Mouse (Mus musculus): ENCODE data around the gene Faf2. TPM values are rescaled to one million over a fixed set of nuclear protein-coding genes. Genes with fewer than 3 reads are reported as not detected.

The Faf2 gene
- total and polyA plus RNA-seq, 2 experiments from 2014 or later = 49.3 to 60.5 TPM

DNA sequence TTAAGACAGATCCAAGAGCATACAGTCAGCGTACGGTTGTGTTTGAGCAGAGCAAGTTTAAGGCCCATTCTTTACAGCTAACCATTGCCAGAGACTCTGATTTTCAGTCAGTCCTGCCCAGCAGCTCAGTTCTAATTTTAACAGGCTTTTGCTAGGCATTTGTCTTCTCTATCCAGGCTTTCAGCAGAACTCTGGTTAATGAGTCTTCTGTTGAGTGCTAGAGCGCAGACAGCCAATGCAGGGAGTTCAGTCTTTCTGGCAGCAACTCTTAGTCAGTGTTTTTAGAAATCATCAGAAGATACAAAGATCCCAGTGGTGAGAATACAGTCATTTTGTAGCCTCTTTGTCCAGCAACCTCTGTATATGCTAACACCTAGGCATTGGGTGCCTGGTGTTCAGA lies 28.9 kb downstream of the Faf2 start:
- no peaks in the 10 kb centered on the region for H3K4me1 ChIP-seq (ENCODE audit: insufficient read depth)
- H3K4me3 ChIP-seq (ENCODE audit: low read depth, low read length) = no peak overlapping the region
- H3K9me3 ChIP-seq (ENCODE audit: low read length) = no peaks in the 10 kb centered on the region
- no peak overlapping the region for H3K9ac ChIP-seq
- no peak overlapping the region for H3K27ac ChIP-seq (ENCODE audit: low read depth, low read length)
- DNase-seq = no peak
- H3K27me3 ChIP-seq (ENCODE audit: insufficient read depth, low read length) = no peaks in the 10 kb centered on the region
- ATAC-seq = no peak
- TF ChIP-seq CTCF (IDR thresholded peaks at IDR 0.05; ENCODE audit: low read depth) = no peak
- H3K36me3 ChIP-seq (ENCODE audit: insufficient read depth) = peaks cover 91% of the 10 kb centered on the region
- WGBS = 95% methylated on average over 3 of the region's 3 CpGs
- H3K4me2 ChIP-seq (ENCODE audit: low read depth) = no peak overlapping the region

DNA sequence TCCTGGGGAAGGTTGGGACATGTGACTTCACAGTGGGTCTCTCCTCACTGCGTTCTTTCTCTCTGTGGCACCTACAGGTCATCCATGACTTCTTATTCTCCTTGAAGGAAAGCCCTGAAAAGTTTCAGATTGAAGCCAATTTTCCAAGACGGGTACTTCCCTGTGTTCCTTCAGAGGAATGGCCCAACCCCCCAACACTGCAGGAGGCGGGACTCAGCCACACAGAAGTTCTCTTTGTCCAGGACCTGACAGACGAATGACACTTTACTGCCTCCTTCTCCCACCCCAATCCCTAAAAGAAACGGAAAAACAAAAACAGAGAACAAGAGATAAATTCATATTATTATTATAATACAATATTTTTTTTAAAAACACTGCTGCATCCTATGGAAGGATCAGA lies 39.3 kb downstream of the Faf2 start:
- Histone ChIP-seq H3K4me2 (ENCODE audit: low read depth) (no peak overlapping the region), H3K27ac (ENCODE audit: low read depth, low read length) (no peak overlapping the region), H3K36me3 (ENCODE audit: insufficient read depth) (peaks cover 72% of the 10 kb centered on the region), H3K9ac (no peak overlapping the region), H3K9me3 (ENCODE audit: low read length) (no peaks in the 10 kb centered on the region), H3K4me1 (ENCODE audit: insufficient read depth) (no peaks in the 10 kb centered on the region), H3K27me3 (ENCODE audit: insufficient read depth, low read length) (no peaks in the 10 kb centered on the region), H3K4me3 (ENCODE audit: low read depth, low read length) (no peak overlapping the region)
- TF ChIP-seq CTCF (IDR thresholded peaks at IDR 0.05; ENCODE audit: low read depth) = no peak
- ATAC-seq (no peak), DNase-seq (no peak)
- WGBS = 54% methylated on average over 5 of the region's 5 CpGs

GRCm38 (mm10) chr13:54661358-54661757 lies 39.8 kb downstream of the Faf2 start:
- Histone ChIP-seq H3K27me3 (ENCODE audit: insufficient read depth, low read length) (no peaks in the 10 kb centered on the region), H3K4me2 (ENCODE audit: low read depth) (no peak overlapping the region), H3K4me1 (ENCODE audit: insufficient read depth) (no peaks in the 10 kb centered on the region), H3K36me3 (ENCODE audit: insufficient read depth) (peaks cover 67% of the 10 kb centered on the region), H3K9ac (no peak overlapping the region), H3K9me3 (ENCODE audit: low read length) (no peaks in the 10 kb centered on the region), H3K4me3 (ENCODE audit: low read depth, low read length) (no peak overlapping the region), H3K27ac (ENCODE audit: low read depth, low read length) (no peak overlapping the region)
- 84% methylated on average over 12 of the region's 12 CpGs for WGBS
- no peak for TF ChIP-seq CTCF (IDR thresholded peaks at IDR 0.05; ENCODE audit: low read depth)
- no peak for ATAC-seq
- DNase-seq = no peak

GRCm38 (mm10) chr13:54663999-54664398 lies 42.4 kb downstream of the Faf2 start:
- no peak for ATAC-seq
- 91% methylated on average over 4 of the region's 4 CpGs for WGBS
- H3K27ac ChIP-seq (ENCODE audit: low read depth, low read length) = no peak overlapping the region

DNA sequence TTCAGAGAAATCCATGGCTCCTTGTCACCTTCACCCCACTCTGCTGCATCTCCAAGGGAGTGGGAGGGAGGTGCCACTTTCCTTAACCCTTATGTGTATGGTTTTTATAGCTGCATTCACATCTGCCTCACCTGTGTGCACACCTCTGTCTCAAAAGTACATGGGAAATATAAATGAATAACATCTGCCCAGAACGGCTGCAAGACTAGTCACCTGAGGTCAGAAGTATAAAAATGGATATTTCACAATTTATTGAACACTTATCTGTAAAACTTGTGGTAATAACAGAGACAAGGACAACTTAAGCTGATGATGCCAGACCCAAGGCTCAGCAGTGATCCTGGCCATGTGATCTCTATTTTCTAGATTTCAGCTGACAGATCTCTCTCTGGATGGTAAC lies 42.9 kb downstream of the Faf2 start:
- no peaks in the 10 kb centered on the region for H3K4me1 ChIP-seq (ENCODE audit: insufficient read depth)
- H3K36me3 ChIP-seq (ENCODE audit: insufficient read depth) = peaks cover 40% of the 10 kb centered on the region
- H3K4me3 ChIP-seq (ENCODE audit: low read depth, low read length) = no peak overlapping the region
- ATAC-seq = no peak
- no peaks in the 10 kb centered on the region for H3K27me3 ChIP-seq (ENCODE audit: insufficient read depth, low read length)
- H3K9ac ChIP-seq = no peak overlapping the region
- H3K4me2 ChIP-seq (ENCODE audit: low read depth) = no peak overlapping the region
- no peaks in the 10 kb centered on the region for H3K9me3 ChIP-seq (ENCODE audit: low read length)
- WGBS = 93% methylated on average over 1 of the region's 1 CpGs
- no peak for DNase-seq
- no peak for TF ChIP-seq CTCF (IDR thresholded peaks at IDR 0.05; ENCODE audit: low read depth)
- no peak overlapping the region for H3K27ac ChIP-seq (ENCODE audit: low read depth, low read length)

More at GRCm38 (mm10) chr13:54663999-54664398, 42.4 kb downstream of the Faf2 start:
- H3K4me1 ChIP-seq (ENCODE audit: insufficient read depth) = no peaks in the 10 kb centered on the region
- H3K9me3 ChIP-seq (ENCODE audit: low read length) = no peaks in the 10 kb centered on the region
- H3K27me3 ChIP-seq (ENCODE audit: insufficient read depth, low read length) = no peaks in the 10 kb centered on the region
- no peak overlapping the region for H3K4me2 ChIP-seq (ENCODE audit: low read depth)
- TF ChIP-seq CTCF (IDR thresholded peaks at IDR 0.05; ENCODE audit: low read depth) = no peak
- no peak overlapping the region for H3K4me3 ChIP-seq (ENCODE audit: low read depth, low read length)
- H3K9ac ChIP-seq = no peak overlapping the region
- peaks cover 45% of the 10 kb centered on the region for H3K36me3 ChIP-seq (ENCODE audit: insufficient read depth)
- no peak for DNase-seq

DNA sequence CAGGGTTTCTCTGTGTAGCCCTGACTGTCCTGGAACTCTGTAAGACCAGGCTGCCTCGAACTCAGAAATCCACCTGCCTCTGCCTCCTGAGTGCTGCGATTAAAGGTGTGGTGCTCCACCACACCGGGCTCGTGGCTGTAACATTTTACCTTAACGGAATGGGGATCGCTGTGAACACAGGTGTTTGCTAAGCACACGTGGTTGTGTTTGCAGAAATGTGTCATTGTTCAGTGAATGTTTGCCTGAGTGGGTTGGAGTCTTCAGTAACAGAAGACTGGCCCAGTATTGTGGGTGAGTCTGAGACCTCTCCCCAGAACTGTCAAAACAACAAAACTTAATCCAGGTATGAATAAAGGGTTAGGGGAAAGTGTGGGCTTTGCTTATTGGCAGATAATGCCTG lies 43.5 kb downstream of the Faf2 start:
- ATAC-seq (no peak), DNase-seq (no peak)
- Histone ChIP-seq H3K4me1 (ENCODE audit: insufficient read depth) (no peaks in the 10 kb centered on the region), H3K36me3 (ENCODE audit: insufficient read depth) (peaks cover 36% of the 10 kb centered on the region), H3K4me2 (ENCODE audit: low read depth) (no peak overlapping the region), H3K4me3 (ENCODE audit: low read depth, low read length) (no peak overlapping the region), H3K9me3 (ENCODE audit: low read length) (no peaks in the 10 kb centered on the region), H3K27ac (ENCODE audit: low read depth, low read length) (no peak overlapping the region), H3K9ac (no peak overlapping the region), H3K27me3 (ENCODE audit: insufficient read depth, low read length) (no peaks in the 10 kb centered on the region)
- WGBS = 95% methylated on average over 7 of the region's 7 CpGs
- no peak for TF ChIP-seq CTCF (IDR thresholded peaks at IDR 0.05; ENCODE audit: low read depth)

- no peak overlapping the region for H3K4me2 ChIP-seq (ENCODE audit: low read depth)
- H3K27me3 ChIP-seq (ENCODE audit: insufficient read depth, low read length) = no peaks in the 10 kb centered on the region
- no peak overlapping the region for H3K4me3 ChIP-seq (ENCODE audit: low read depth, low read length)
- no peak overlapping the region for H3K9ac ChIP-seq
- ATAC-seq = no peak
- no peak for DNase-seq
- no peaks in the 10 kb centered on the region for H3K36me3 ChIP-seq (ENCODE audit: insufficient read depth)
- H3K27ac ChIP-seq (ENCODE audit: low read depth, low read length) = no peak overlapping the region
- H3K4me1 ChIP-seq (ENCODE audit: insufficient read depth) = no peaks in the 10 kb centered on the region
- no peaks in the 10 kb centered on the region for H3K9me3 ChIP-seq (ENCODE audit: low read length)
- WGBS = 88% methylated on average over 2 of the region's 2 CpGs
- no peak for TF ChIP-seq CTCF (IDR thresholded peaks at IDR 0.05; ENCODE audit: low read depth)
Measured at GRCm38 (mm10) chr13:54670491-54670890, 48.9 kb downstream of the Faf2 start.

Data from forebrain, postnatal 0 days (tissue).